Comparison of ENCODE assay signal across 8 mouse cellular contexts in genomic region chr7:12835779-12836178, GRCm38 (mm10). TPM values are rescaled to one million over a fixed set of nuclear protein-coding genes. Genes with fewer than 3 reads are reported as not detected.
DNase-seq lines count a peak whose midpoint lies in the region; ATAC-seq and TF ChIP-seq lines count a peak whose summit lies in the region.

No protein-coding gene starts in this region.

- peaks cover 47% of the 10 kb centered on the region for H3K36me3 ChIP-seq in embryonic facial prominence, embryonic 13.5 days
- peaks cover 33% of the 10 kb centered on the region for H3K36me3 ChIP-seq in intestine, embryonic 15.5 days
- H3K36me3 ChIP-seq in myocyte (ENCODE audit: control insufficient read depth, insufficient read depth): peaks cover 16% of the 10 kb centered on the region

- H3K79me2 ChIP-seq in myocyte (ENCODE audit: control insufficient read depth, insufficient read depth): no peaks in the 10 kb centered on the region

- H3K9me3 ChIP-seq in embryonic facial prominence, embryonic 13.5 days: peaks cover 44% of the 10 kb centered on the region
- 0 out of 2 replicates have a peak, but pooled peaks cover 3% of the 10 kb centered on the region for H3K9me3 ChIP-seq in intestine, embryonic 15.5 days

- TF ChIP-seq CTCF in layer of hippocampus, adult 2 months (conservative IDR thresholded peaks at IDR 0.05): no peak

- TF ChIP-seq POLR2A in myocyte (IDR thresholded peaks at IDR 0.05; ENCODE audit: insufficient read length, low read depth): no peak

- H3K4me1 ChIP-seq in embryonic facial prominence, embryonic 13.5 days: no peaks in the 10 kb centered on the region
- no peaks in the 10 kb centered on the region for H3K4me1 ChIP-seq in intestine, embryonic 15.5 days (replicated peaks)

- no peak overlapping the region for H3K27ac ChIP-seq in layer of hippocampus, adult 2 months
- no peak overlapping the region for H3K27ac ChIP-seq in embryonic facial prominence, embryonic 13.5 days
- H3K27ac ChIP-seq in intestine, embryonic 15.5 days: no peak overlapping the region

- no peak overlapping the region for H3K9ac ChIP-seq in embryonic facial prominence, embryonic 13.5 days
- H3K9ac ChIP-seq in intestine, embryonic 15.5 days: no peak overlapping the region

- H3K4me2 ChIP-seq in embryonic facial prominence, embryonic 13.5 days: peak overlapping the region; percentile 61
- H3K4me2 ChIP-seq in intestine, embryonic 15.5 days (replicated peaks): peak overlapping the region; percentile 57
- H3K4me2 ChIP-seq in myocyte (ENCODE audit: low read depth): peak overlapping the region; percentile 73

- ATAC-seq in embryonic facial prominence, embryonic 13.5 days (ENCODE audit: insufficient number of reproducible peaks, insufficient read depth, low FRiP score, low TSS enrichment, low read depth): no peak
- ATAC-seq in intestine, embryonic 15.5 days: no peak

- H3ac ChIP-seq in myocyte (ENCODE audit: control insufficient read depth, insufficient read length): no peak overlapping the region

- no peak for DNase-seq in layer of hippocampus, adult 2 months (ENCODE audit: low spot score in 2 of 2)
- no peak for DNase-seq in layer of hippocampus, adult 9-10 months (ENCODE audit: low spot score)
- no peak for DNase-seq in thymus, postnatal 25 days
- no peak for DNase-seq in thymus, postnatal 10 days (ENCODE audit: low spot score in 2 of 2)
- DNase-seq in layer of hippocampus, adult 8-10 months (ENCODE audit: low spot score in 2 of 2): no peak

- H3K27me3 ChIP-seq in embryonic facial prominence, embryonic 13.5 days: no peaks in the 10 kb centered on the region
- no peaks in the 10 kb centered on the region for H3K27me3 ChIP-seq in intestine, embryonic 15.5 days (replicated peaks)
- H3K27me3 ChIP-seq in myocyte (ENCODE audit: control insufficient read depth, insufficient read depth, insufficient read length): no peaks in the 10 kb centered on the region

- 96% methylated on average over 4 of the region's 4 CpGs for WGBS in embryonic facial prominence, embryonic 13.5 days
- 94% methylated on average over 4 of the region's 4 CpGs for WGBS in intestine, embryonic 15.5 days

- peak overlapping the region; percentile 77; the same call in 1 of the 2 replicates for H3K4me3 ChIP-seq in layer of hippocampus, adult 2 months
- peak overlapping the region; percentile 60 for H3K4me3 ChIP-seq in embryonic facial prominence, embryonic 13.5 days
- peak overlapping the region; percentile 58 for H3K4me3 ChIP-seq in intestine, embryonic 15.5 days (replicated peaks)
- H3K4me3 ChIP-seq in myocyte: peak overlapping the region; percentile 76

TF ChIP-seq in myocyte, 11 proteins besides CTCF, POLR2A, EP300 and RAD21:
- no peak for TF ChIP-seq USF1 (IDR thresholded peaks at IDR 0.05; ENCODE audit: low read depth)
- no peak for TF ChIP-seq MAX (IDR thresholded peaks at IDR 0.05; ENCODE audit: low read depth)
- no peak for TF ChIP-seq TCF12 (IDR thresholded peaks at IDR 0.05; ENCODE audit: insufficient read depth, poor library complexity, severe bottlenecking)
TF ChIP-seq in myocyte: peak in this region for 0.

RNA-seq across cellular contexts. Expression of gene Zfp110, which starts 1.2 kb away (rescaled TPM):
- 10 to 100 TPM; 14.5 to 15.8 TPM for total RNA-seq in layer of hippocampus, adult 2 months (2021)
- 33.9 and 42.5 TPM in 2 replicates for polyA plus RNA-seq in embryonic facial prominence, embryonic 13.5 days (2015; fragmentation: Nextera tagmentation; extraction: Ambion mirVana)
- polyA plus RNA-seq in intestine, embryonic 15.5 days (2015; fragmentation: Nextera tagmentation; extraction: Ambion mirVana): 27.5 and 27.9 TPM in 2 replicates
- 11.4 TPM for polyA plus RNA-seq in myocyte (2012; fragmentation: generic; extraction: Trizol)
- total RNA-seq in layer of hippocampus, adult 8-10 months (2022): 10 to 100 TPM; 14.0 to 18.0 (median 15.9) TPM

RNA-seq across cellular contexts. Expression of gene Zfp329, which starts 17.1 kb away (rescaled TPM):
- 10 to 100 TPM; 23.2 to 23.6 TPM for total RNA-seq in layer of hippocampus, adult 2 months (2021)
- polyA plus RNA-seq in embryonic facial prominence, embryonic 13.5 days (2015; fragmentation: Nextera tagmentation; extraction: Ambion mirVana): 21.5 and 22.8 TPM in 2 replicates
- polyA plus RNA-seq in intestine, embryonic 15.5 days (2015; fragmentation: Nextera tagmentation; extraction: Ambion mirVana): 10.6 and 10.8 TPM in 2 replicates
- 1.0 TPM for polyA plus RNA-seq in myocyte (2012; fragmentation: generic; extraction: Trizol)
- total RNA-seq in layer of hippocampus, adult 8-10 months (2022): 10 to 100 TPM; 22.6 to 31.3 (median 25.8) TPM

RNA-seq across cellular contexts. Expression of gene Zscan18, which starts 32.3 kb away (rescaled TPM):
- 10 to 100 TPM; 24.8 to 25.0 TPM for total RNA-seq in layer of hippocampus, adult 2 months (2021)
- 11.2 and 11.8 TPM in 2 replicates for polyA plus RNA-seq in embryonic facial prominence, embryonic 13.5 days (2015; fragmentation: Nextera tagmentation; extraction: Ambion mirVana)
- polyA plus RNA-seq in intestine, embryonic 15.5 days (2015; fragmentation: Nextera tagmentation; extraction: Ambion mirVana): 4.3 and 4.6 TPM in 2 replicates
- 0.22 TPM for polyA plus RNA-seq in myocyte (2012; fragmentation: generic; extraction: Trizol)
- total RNA-seq in layer of hippocampus, adult 8-10 months (2022): 10 to 100 TPM; 21.6 to 35.9 (median 28.0) TPM

RNA-seq across cellular contexts. Expression of gene Zfp128, which starts 45.2 kb away (rescaled TPM):
- 1 to 10 TPM; 6.7 to 6.8 TPM for total RNA-seq in layer of hippocampus, adult 2 months (2021)
- polyA plus RNA-seq in embryonic facial prominence, embryonic 13.5 days (2015; fragmentation: Nextera tagmentation; extraction: Ambion mirVana): 5.5 and 5.9 TPM in 2 replicates
- polyA plus RNA-seq in intestine, embryonic 15.5 days (2015; fragmentation: Nextera tagmentation; extraction: Ambion mirVana): 3.1 and 3.3 TPM in 2 replicates
- polyA plus RNA-seq in myocyte (2012; fragmentation: generic; extraction: Trizol): 1.2 TPM
- total RNA-seq in layer of hippocampus, adult 8-10 months (2022): 1 to 10 TPM; 6.6 to 8.3 (median 7.4) TPM
